Mouse (Mus musculus) kidney, postnatal 14 days (tissue): ENCODE results near the gene Nedd4.
"Not testable (repeated sequence)": the region's sequence is repeated elsewhere in the genome, so short reads cannot be mapped to it uniquely, and the experiment has no call there.

Source experiments
- DNase-seq: peaks from one replicate; pipeline ENCODE4 v3.0.0; 2022; ENCODE audit warnings: mixed read lengths

Nedd4 gene

GRCm38 (mm10) chr9:72661895-72662661, at the start of gene Nedd4:
Gene Nedd4, plus strand, starts transcription at chr9:72662346.
- DNase-seq, result peak; percentile 98

- no peak for DNase-seq
Measured at GRCm38 (mm10) chr9:72613884-72614283, 48.3 kb upstream of the Nedd4 start.

DNA sequence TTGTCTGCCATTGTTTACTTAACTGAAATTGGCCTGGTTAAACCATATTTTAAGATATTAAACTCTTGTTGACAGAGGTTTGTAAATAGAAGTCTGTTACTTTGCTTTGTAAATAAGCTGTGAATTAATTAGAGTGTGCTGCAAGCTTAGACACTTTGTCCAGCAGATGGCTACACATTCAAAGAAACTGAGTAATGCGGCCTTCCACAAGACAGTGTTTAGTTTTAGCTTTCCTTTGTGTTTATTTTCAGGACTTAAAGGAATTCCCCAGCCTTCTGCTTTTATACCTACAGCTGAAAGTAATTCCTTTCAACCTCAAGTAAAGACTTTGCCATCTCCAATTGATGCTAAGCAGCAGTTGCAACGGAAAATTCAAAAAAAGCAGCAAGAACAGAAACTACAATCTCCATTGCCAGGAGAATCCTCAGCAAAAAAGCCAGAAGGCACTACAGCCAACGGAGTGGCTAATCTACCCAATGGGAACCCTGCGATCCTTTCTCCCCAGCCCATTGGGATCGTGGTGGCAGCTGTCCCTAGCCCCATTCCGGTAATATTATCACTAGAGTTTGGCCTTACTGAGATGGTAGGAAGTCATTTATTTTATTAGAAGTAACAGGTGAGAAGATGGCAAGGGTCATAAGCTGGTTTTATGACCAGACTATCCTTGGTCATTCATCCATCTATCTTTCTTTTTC, 47.2 kb upstream of the Nedd4 start:
- DNase-seq, result no peak

DNA sequence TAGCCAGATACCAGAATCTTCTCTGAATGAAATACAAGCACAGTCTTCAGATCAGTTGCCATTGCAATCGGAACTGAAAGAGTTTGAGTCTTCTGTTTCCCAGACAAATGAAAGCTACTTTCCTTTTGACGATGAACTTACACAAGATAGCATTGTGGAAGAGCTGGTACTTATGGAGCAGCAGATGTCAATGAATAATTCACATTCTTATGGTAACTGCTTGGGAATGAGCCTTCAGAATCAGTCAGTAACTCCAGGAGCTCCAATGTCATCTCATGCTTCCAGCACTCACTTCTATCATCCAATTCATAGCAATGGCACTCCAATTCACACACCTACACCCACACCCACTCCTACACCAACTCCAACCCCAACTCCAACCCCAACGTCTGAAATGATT, 44.1 kb upstream of the Nedd4 start:
- DNase-seq, result no peak

- DNase-seq, result no peak
Measured at GRCm38 (mm10) chr9:72623605-72624004, 38.5 kb upstream of the Nedd4 start.

DNA sequence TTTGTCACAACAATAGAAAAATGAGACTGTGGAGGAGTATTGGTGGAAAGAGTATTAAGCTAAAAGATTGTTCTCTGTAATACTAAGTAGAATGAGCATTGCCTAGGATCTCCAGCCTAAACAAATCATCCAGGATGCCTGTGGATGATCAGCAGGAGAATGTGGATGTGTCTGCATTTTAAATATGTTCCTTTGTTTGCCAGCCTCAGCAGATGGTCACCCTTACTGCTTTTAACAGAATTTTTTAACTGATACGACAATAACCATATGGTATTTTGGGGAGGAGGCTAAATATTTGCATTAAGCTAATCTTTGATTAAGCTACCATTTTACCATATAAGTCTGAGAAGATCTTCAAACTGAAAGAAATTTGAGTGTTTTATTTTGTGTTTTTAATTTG, 34.5 kb upstream of the Nedd4 start:
- DNase-seq, result no peak

DNA sequence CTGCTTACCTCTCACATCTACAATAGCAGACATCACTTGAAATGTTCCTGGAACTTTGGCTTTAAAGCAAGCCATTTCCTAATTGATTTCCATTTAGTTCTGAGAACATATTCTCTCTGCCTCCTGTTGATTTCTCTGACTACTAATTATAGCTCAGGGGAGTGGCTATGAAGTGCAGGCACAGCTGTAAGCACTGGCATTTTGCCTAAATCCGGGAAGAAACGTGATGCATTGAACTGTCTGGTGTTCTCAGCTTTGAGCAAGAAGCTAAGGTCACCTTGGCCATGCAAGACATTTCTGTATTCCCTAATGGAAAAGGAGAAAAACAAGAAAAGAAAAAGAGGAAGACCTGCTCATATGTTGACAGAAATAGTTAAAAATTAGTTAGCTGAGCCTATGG, 33.6 kb upstream of the Nedd4 start:
- peak; percentile 79 for DNase-seq

GRCm38 (mm10) chr9:72632198-72632597, 29.9 kb upstream of the Nedd4 start:
- no peak for DNase-seq

DNA sequence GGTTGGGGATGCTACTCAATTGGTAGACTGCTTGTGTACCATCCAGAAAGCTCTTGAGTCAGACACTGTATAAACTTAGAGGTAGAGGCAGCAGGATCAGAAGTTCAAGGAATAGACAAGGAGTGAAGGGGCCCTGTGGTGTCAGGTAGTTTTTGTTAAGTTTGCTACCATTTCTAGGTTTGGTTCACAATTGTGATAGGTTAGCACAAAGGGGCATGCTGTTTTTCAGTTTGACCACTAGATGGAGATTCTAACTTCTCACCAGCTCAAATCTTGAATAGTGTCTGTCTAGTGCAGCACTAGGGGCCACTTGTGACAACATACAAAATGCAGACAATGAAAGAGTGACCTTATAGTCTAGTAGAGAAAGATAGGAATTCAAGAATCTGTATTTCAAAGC, 27.0 kb upstream of the Nedd4 start:
- peak; percentile 33 for DNase-seq

DNA sequence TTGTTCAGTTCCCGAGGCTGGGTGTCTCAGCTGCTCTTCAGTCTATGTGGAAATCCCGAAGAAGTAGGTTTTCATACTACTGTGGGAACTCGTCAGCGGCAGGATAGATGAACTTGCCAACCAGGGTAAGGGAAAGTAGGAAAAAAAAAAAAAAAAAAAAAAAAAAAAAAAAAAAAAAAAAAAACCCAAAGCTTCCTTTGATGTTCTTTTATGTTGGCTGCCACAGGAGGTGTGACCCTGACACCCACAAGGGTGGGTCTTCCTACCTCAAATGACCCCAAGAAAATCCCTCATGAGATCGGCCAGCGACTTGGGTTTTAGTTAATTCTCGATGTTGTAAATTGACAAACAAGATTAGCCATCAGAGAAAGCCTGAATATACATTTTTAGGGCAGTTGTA, 25.6 kb upstream of the Nedd4 start:
- no peak for DNase-seq

DNA sequence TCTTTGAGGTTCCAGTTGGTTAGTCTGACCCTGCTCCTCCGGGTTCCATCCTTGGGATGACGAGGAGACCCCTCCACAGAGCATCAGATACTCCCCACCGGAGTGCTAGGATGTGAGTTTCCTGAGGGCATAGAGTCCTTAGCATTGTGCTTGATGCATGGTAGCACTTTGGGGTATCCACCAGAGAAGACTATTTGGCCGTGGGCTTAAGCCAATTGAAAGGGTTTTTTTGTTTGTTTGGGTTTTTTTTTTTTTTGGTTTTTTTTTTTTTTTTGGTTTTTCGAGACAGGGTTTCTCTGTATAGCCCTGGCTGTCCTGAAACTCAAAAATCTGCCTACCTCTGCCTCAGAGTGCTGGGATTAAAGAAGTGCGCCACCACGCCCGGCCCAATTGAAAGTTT, 24.9 kb upstream of the Nedd4 start:
- DNase-seq, result no peak

DNA sequence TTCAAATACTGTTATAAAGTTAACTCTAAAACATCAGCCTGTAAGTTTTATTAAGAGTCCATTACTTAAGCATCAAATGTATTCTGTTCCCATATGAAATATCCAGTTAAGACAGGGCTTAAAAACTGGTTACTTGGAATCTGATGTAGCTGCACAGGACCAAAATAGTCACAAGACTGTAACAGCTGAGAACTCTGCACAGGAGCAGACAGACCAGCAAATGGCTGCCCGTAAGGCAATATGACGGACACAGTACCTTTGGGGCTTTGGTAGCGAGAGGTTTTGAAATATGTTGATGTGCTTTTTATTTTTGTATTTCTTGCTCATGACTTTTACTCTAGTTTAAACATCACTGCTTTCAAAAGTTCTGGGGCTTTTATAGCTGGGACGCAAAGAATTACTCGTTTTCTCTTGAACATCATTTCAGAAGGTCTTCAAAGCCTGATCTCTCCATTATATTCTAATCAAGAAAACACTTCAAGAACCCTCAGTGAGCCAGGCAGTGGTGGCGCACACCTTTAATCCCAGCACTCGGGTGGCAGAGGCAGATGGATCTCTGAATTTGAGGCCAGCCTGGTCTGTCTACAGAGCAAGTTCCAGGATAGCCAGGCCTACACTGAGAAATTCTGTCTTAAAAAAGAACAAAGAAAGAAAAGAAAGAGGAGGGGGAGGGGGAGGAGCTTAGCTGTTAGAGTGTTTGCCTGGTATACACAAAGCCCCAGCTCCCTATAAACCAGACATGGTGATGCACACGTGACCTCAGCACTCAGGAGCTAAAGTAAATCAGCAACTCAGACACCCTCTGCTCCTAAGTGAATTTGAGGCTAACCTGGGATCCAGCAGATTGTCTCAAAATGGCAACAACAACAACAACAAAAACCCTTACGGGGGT, 22.9 kb upstream of the Nedd4 start:
- no peak for DNase-seq

GRCm38 (mm10) chr9:72639843-72640621, 22.1 kb upstream of the Nedd4 start:
- peak; percentile 92 for DNase-seq

DNA sequence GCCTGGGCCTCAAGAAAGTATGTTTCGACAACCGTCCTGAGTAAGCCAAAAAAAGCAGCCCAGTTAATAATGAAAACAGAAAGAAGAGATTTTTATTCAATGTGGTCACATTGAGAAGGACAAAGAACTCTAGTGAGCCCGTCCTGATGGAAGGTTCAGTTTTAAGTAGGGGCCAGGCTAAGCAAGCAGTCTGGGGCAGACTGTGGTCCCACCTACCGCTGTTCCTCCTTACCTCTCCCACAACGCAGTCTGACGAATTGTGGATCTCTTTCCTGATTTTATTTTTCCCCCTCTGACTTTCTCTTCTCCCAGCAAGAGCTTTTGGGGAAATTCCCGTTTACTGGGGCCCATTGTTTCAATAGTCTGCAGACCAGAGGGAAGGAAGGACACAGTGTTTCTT, 21.5 kb upstream of the Nedd4 start:
- no peak for DNase-seq

- no peak for DNase-seq
Measured at GRCm38 (mm10) chr9:72641093-72641680, 21.0 kb upstream of the Nedd4 start.

DNA sequence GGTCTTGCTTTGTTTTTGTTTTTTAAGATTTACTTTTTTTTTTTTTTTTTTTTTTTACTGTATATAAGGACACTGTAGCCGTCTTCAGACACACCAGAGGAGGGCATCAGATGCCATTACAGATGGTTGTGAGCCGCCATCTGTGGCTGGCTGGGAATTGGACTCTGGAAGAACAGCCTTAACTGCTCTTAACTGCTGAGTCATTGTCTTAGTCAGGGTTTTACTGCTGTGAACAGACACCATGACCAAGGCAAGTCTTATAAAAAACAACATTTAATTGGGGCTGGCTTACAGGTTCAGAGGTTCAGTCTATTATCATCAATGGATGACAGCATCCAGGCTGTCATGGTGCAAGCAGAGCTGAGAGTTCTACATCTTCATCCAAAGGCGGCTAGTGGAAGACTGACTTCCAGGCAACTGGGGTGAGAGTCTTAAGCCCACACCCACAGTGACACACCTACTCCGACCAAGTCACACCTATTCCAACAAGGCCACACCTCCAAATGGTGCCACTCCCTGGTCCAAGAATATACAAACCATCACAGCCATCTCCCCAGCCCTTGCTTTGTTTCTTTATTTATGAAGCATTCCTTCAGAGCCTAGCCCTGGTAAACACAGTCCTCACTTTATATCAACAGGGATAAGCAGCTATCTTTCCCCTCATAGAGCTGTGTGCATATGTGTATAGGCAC, 19.2 kb upstream of the Nedd4 start:
- DNase-seq, result not testable (repeated sequence)

GRCm38 (mm10) chr9:72643651-72644417, 18.3 kb upstream of the Nedd4 start:
- DNase-seq, result no peak

- no peak for DNase-seq
Measured at GRCm38 (mm10) chr9:72644418-72645110, 17.6 kb upstream of the Nedd4 start.

GRCm38 (mm10) chr9:72649781-72650180, 12.4 kb upstream of the Nedd4 start:
- no peak for DNase-seq

GRCm38 (mm10) chr9:72652961-72653360, 9.2 kb upstream of the Nedd4 start:
- DNase-seq, result peak; percentile 43
